Mouse (Mus musculus): ENCODE results near the gene Rab11fip4. TPM values are rescaled to one million over a fixed set of nuclear protein-coding genes. Genes with fewer than 3 reads are reported as not detected.

Gene Rab11fip4
- polyA plus RNA-seq (2012; rRNA removed), result 0.54 and 0.77 TPM in 2 replicates

DNA sequence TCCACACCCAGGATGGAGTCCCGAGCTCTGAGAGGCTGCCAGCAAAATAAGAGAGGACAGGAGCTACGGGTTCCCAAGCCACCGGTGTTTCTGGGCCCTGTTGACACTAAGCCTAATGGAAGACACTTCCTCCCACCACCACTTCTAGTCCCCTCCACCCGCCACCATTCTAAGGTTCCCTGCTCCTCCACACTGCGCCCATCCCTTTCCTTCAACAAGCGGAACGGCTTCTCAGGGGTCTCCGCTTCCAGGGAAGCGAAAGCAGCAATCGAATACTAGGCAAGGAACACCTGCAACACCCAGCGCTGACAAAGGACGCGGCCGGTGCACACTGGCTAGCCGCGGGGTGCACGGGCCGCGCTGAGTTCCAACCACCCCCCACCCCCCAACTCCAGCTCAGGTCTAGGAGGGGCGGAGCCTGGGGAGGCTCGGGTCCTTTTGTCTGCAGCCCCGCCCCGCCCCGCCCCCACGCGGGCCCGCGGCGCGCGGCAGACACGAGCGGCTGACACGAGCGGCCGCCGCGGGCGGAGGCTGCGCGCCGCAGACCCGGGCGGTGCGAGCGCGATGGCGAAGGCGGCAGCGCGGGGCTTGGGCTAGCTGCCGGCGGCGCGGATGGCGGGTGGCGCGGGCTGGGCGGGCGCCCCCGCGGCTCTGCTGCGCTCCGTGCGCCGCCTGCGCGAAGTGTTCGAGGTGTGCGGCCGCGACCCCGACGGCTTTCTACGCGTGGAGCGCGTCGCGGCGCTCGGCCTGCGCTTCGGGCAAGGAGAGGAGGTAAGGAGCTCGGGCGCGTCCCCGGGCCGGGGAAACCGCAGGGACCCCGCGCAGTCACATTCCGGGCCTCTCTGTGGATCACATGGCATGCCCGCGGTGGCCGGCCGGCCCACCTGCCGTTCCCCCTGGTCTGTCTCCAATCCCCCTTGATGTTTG, at the start of gene Rab11fip4:
Gene Rab11fip4, plus strand, starts transcription at position 549 of the 927 bp plus-strand sequence.

Other genes with a start within 250 kb of the Rab11fip4 start
- 0.01 and 0.05 TPM in 2 replicates for gene Omg, start 87.1 kb upstream of the Rab11fip4 start, polyA plus RNA-seq (2012; rRNA removed)
- 8.0 and 10.5 TPM in 2 replicates for gene Evi2b, start 67.5 kb upstream of the Rab11fip4 start, polyA plus RNA-seq (2012; rRNA removed)
- gene Evi2, start 60.6 kb upstream of the Rab11fip4 start, polyA plus RNA-seq (2012; rRNA removed), result 0.43 and 0.50 TPM in 2 replicates
- 4.0 and 4.7 TPM in 2 replicates for gene Evi2a, start 60.6 kb upstream of the Rab11fip4 start, polyA plus RNA-seq (2012; rRNA removed)

All from liver, embryonic 14 days (tissue).